Mouse (Mus musculus): ENCODE measurements at regions not wholly inside any gene's neighbourhood (a gene's known extent, or its start where the extent isn't known, plus 50 kb on each side); places are given as distances from the start of the nearest gene placed in this dataset.

Small RNA genes lying in the stretch of these regions (microRNA-seq; reads per million reads assigned to microRNA genes)
- gene Gm26472 (ENCODE audit: borderline number of aligned reads in 2 of 2): 0 reads per million in 2 experiments

All from adrenal gland, adult 18-20 months (tissue).